Mouse (Mus musculus) megakaryocyte-erythroid progenitor cell, adult 5-6 weeks (primary cell): Measurements from ENCODE around the gene Tmco4. TPM values are rescaled to one million over a fixed set of nuclear protein-coding genes. Genes with fewer than 3 reads are reported as not detected.
A peak's percentile ranks its signal among the peaks of the same experiment; 100 is the strongest.

Source experiments
- ATAC-seq: replicated peaks from 2 replicates; pipeline ENCODE4 v1.8.0; 2016; ENCODE audit warnings: mild to moderate bottlenecking, inconsistent platforms; ENCODE audit not compliant: severe bottlenecking, poor library complexity, low FRiP score, low TSS enrichment
- total RNA-seq, 2 experiments: library from RNA; stranded (forward) in 1 of 2; stranded (reverse) in 1 of 2; fragments of 200-1000, 215-1000 nt in 1 of 2; fragments of >200 nt in 1 of 2; fragmentation: Nextera tagmentation in 1 of 2; gene quantifications; 2 replicates each; pipeline ENCODE4 v1.2.3; 2014 to 2017

Tmco4 gene
- total RNA-seq (2014; fragmentation: Nextera tagmentation) (7.3 and 7.8 TPM in 2 replicates), total RNA-seq (2017) (6.2 and 13.1 TPM in 2 replicates)

- peak; percentile 81 for ATAC-seq
Measured at GRCm38 (mm10) chr4:138972827-138973718, at the start of gene Tmco4. Gene Tmco4 (plus strand): TSS chr4:138972888.

GRCm38 (mm10) chr4:138925561-138925960, 47.1 kb upstream of the Tmco4 start:
- ATAC-seq = no peak

- peak; percentile 30; the same call in 1 of the 2 replicates for ATAC-seq
Measured at GRCm38 (mm10) chr4:138933862-138934261, 38.8 kb upstream of the Tmco4 start.

- no peak for ATAC-seq
Measured at GRCm38 (mm10) chr4:138934456-138935145, 38.1 kb upstream of the Tmco4 start.

GRCm38 (mm10) chr4:138938495-138939269, 34.0 kb upstream of the Tmco4 start:
- ATAC-seq = no peak

- no peak for ATAC-seq
Measured at GRCm38 (mm10) chr4:138939481-138939880, 33.2 kb upstream of the Tmco4 start.

GRCm38 (mm10) chr4:138941401-138941800, 31.3 kb upstream of the Tmco4 start:
- ATAC-seq = no peak

GRCm38 (mm10) chr4:138941966-138942365, 30.7 kb upstream of the Tmco4 start:
- no peak for ATAC-seq

GRCm38 (mm10) chr4:138943730-138944129, 29.0 kb upstream of the Tmco4 start:
- peak; percentile 98 for ATAC-seq

- ATAC-seq = no peak
Measured at GRCm38 (mm10) chr4:138948257-138948656, 24.4 kb upstream of the Tmco4 start.

- ATAC-seq = no peak
Measured at GRCm38 (mm10) chr4:138958612-138959011, 14.1 kb upstream of the Tmco4 start.

- ATAC-seq = no peak
Measured at GRCm38 (mm10) chr4:138959120-138959519, 13.6 kb upstream of the Tmco4 start.

- ATAC-seq = no peak
Measured at GRCm38 (mm10) chr4:138959926-138960325, 12.8 kb upstream of the Tmco4 start.

- ATAC-seq = no peak
Measured at GRCm38 (mm10) chr4:138962719-138963118, 10.0 kb upstream of the Tmco4 start.

GRCm38 (mm10) chr4:138965871-138966270, 6.8 kb upstream of the Tmco4 start:
- ATAC-seq = no peak

GRCm38 (mm10) chr4:138966866-138967265, 5.8 kb upstream of the Tmco4 start, which contains the start of gene Rnf186:
Gene Rnf186 (plus strand): TSS chr4:138967112.
- no peak for ATAC-seq

GRCm38 (mm10) chr4:138967485-138967884, 5.2 kb upstream of the Tmco4 start:
- no peak for ATAC-seq

GRCm38 (mm10) chr4:138968772-138969556, 3.7 kb upstream of the Tmco4 start:
- ATAC-seq = no peak

- ATAC-seq = no peak
Measured at GRCm38 (mm10) chr4:138969736-138970135, 3.0 kb upstream of the Tmco4 start.
